Mouse (Mus musculus): ENCODE data around the gene Cfap77.

Gene Cfap77

GRCm38 (mm10) chr2:29004037-29004436 is 50.8 kb downstream of the Cfap77 start:
- in situ Hi-C loops (cut with MboI; ENCODE audit: unreplicated experiment in 2 of 2): no loop called here

GRCm38 (mm10) chr2:28998246-28998645 is 56.6 kb downstream of the Cfap77 start:
- in situ Hi-C loops (cut with MboI; ENCODE audit: unreplicated experiment in 2 of 2): no loop called here

GRCm38 (mm10) chr2:28997161-28997834 is 57.6 kb downstream of the Cfap77 start:
- in situ Hi-C loops (cut with MboI; ENCODE audit: unreplicated experiment in 2 of 2): no loop called here

- in situ Hi-C loops (cut with MboI; ENCODE audit: unreplicated experiment in 2 of 2): no loop called here
These were observed 59.4 kb downstream of the Cfap77 start for GRCm38 (mm10) chr2:28995436-28995835.

- in situ Hi-C loops (cut with MboI; ENCODE audit: unreplicated experiment in 2 of 2): no loop called here
These were observed 60.9 kb downstream of the Cfap77 start for GRCm38 (mm10) chr2:28994014-28994413.

GRCm38 (mm10) chr2:28988781-28989180 is 66.1 kb downstream of the Cfap77 start:
- in situ Hi-C loops (cut with MboI; ENCODE audit: unreplicated experiment in 2 of 2): no loop called here

- in situ Hi-C loops (cut with MboI; ENCODE audit: unreplicated experiment in 2 of 2): no loop called here
These were observed 74.6 kb downstream of the Cfap77 start for GRCm38 (mm10) chr2:28980080-28980910.

GRCm38 (mm10) chr2:28978461-28978860 is 76.4 kb downstream of the Cfap77 start:
- in situ Hi-C loops (cut with MboI; ENCODE audit: unreplicated experiment in 2 of 2): loop anchor here (5.0 to 10.0 kb wide), 5 partner anchors 74 to 296 kb away; no protein-coding TSS in a partner anchor

GRCm38 (mm10) chr2:28976635-28977034 is 78.2 kb downstream of the Cfap77 start:
- in situ Hi-C loops (cut with MboI; ENCODE audit: unreplicated experiment in 2 of 2): loop anchor here (5.0 to 10.0 kb wide), 5 partner anchors 76 to 294 kb away; no protein-coding TSS in a partner anchor

GRCm38 (mm10) chr2:28975604-28976003 is 79.3 kb downstream of the Cfap77 start:
- in situ Hi-C loops (cut with MboI; ENCODE audit: unreplicated experiment in 2 of 2): loop anchor here (5.0 to 10.0 kb wide), 5 partner anchors 77 to 293 kb away; no protein-coding TSS in a partner anchor

- in situ Hi-C loops (cut with MboI; ENCODE audit: unreplicated experiment in 2 of 2): loop anchor here in 1 of 2 experiments (10.0 kb wide), 1 partner anchor 290 kb away; no protein-coding TSS in a partner anchor
These were observed 80.3 kb downstream of the Cfap77 start for GRCm38 (mm10) chr2:28974520-28974919.

GRCm38 (mm10) chr2:28973832-28974450 is 80.9 kb downstream of the Cfap77 start:
- in situ Hi-C loops (cut with MboI; ENCODE audit: unreplicated experiment in 2 of 2): loop anchor here in 1 of 2 experiments (10.0 kb wide), 1 partner anchor 289 kb away; no protein-coding TSS in a partner anchor

- in situ Hi-C loops (cut with MboI; ENCODE audit: unreplicated experiment in 2 of 2): loop anchor here in 1 of 2 experiments (10.0 kb wide), 1 partner anchor 286 kb away; no protein-coding TSS in a partner anchor
These were observed 84.4 kb downstream of the Cfap77 start for GRCm38 (mm10) chr2:28970424-28970823.

GRCm38 (mm10) chr2:28968278-28968677 is 86.6 kb downstream of the Cfap77 start:
- in situ Hi-C loops (cut with MboI; ENCODE audit: unreplicated experiment in 2 of 2): no loop called here

- in situ Hi-C loops (cut with MboI; ENCODE audit: unreplicated experiment in 2 of 2): no loop called here
These were observed 88.6 kb downstream of the Cfap77 start for GRCm38 (mm10) chr2:28966151-28966795.

- in situ Hi-C loops (cut with MboI; ENCODE audit: unreplicated experiment in 2 of 2): no loop called here
These were observed 91.3 kb downstream of the Cfap77 start for GRCm38 (mm10) chr2:28963565-28963964.

- in situ Hi-C loops (cut with MboI; ENCODE audit: unreplicated experiment in 2 of 2): no loop called here
These were observed 93.2 kb downstream of the Cfap77 start for GRCm38 (mm10) chr2:28961636-28962035.

- in situ Hi-C loops (cut with MboI; ENCODE audit: unreplicated experiment in 2 of 2): no loop called here
These were observed 93.8 kb downstream of the Cfap77 start for GRCm38 (mm10) chr2:28961024-28961585.

- in situ Hi-C loops (cut with MboI; ENCODE audit: unreplicated experiment in 2 of 2): no loop called here
These were observed 98.0 kb downstream of the Cfap77 start for GRCm38 (mm10) chr2:28956874-28957273.

GRCm38 (mm10) chr2:28954595-28954994 is 100.3 kb downstream of the Cfap77 start:
- in situ Hi-C loops (cut with MboI; ENCODE audit: unreplicated experiment in 2 of 2): no loop called here
